Mouse (Mus musculus) kidney, adult 2 months (tissue): ENCODE data around the gene Trim13.

Source experiments
- CTCF ChIP-seq: fragments of 200-500 bp; conservative IDR thresholded peaks from 2 replicates; pipeline ENCODE4 v1.5.1; 2011; ENCODE audit warnings: low read depth, mild to moderate bottlenecking, control low read depth, low read length, moderate library complexity, mixed read lengths; ENCODE audit not compliant: insufficient read depth, insufficient read length
- POLR2A ChIP-seq: fragments of 200-500 bp; IDR thresholded peaks from one replicate; pipeline ENCODE4 v1.6.1; 2011; ENCODE audit warnings: low read depth, low read length, control low read depth

- TF ChIP-seq CTCF (no peak), POLR2A (no peak)
Observed at GRCm38 (mm10) chr14:61569344-61569743, 28.7 kb upstream of the Trim13 start.
